Mouse (Mus musculus) lung, adult 2 months (tissue): ENCODE measurements around the gene Bhlhe40. TPM values are rescaled to one million over a fixed set of nuclear protein-coding genes. Genes with fewer than 3 reads are reported as not detected.

Experiments used
- DNase-seq: peaks from one replicate; pipeline ENCODE4 v3.0.0; 2022
- H3K4me1 ChIP-seq: fragments of 200-500 bp; 2 replicates; pipeline ENCODE4 v1.6.1; 2011; ENCODE audit warnings: low read length; ENCODE audit not compliant: control insufficient read depth, insufficient read depth
- H3K4me3 ChIP-seq: fragments of 200-500 bp; replicated peaks from 2 replicates; pipeline ENCODE3; 2011; ENCODE audit warnings: low read depth, mild to moderate bottlenecking, control low read depth, low read length; ENCODE audit errors: extremely low read depth
- CTCF ChIP-seq: fragments of 200-500 bp; IDR thresholded peaks from 2 replicates; pipeline ENCODE4 v1.5.1; 2011; ENCODE audit warnings: mild to moderate bottlenecking, low read length, control low read depth; ENCODE audit not compliant: insufficient read depth
- POLR2A ChIP-seq: fragments of 200-500 bp; IDR thresholded peaks from 2 replicates; pipeline ENCODE4 v1.6.1; 2011; ENCODE audit warnings: low read depth, mild to moderate bottlenecking, control low read depth, low read length, borderline replicate concordance; ENCODE audit errors: extremely low read depth
- WGBS: fragments of 180-500 bp; shearing (Covaris S2); methylation state at CpG from one replicate; pipeline ENCODE4 v1.1.7; 2018; 5-methylcytosine and 5-hydroxymethylcytosine counted together
- polyA plus RNA-seq: library from polyadenylated mRNA; depleted of rRNA; stranded (reverse); fragments of >200 nt; gene quantifications from 2 replicates; pipeline ENCODE4 v1.2.3, GENCODE M21; 2012

Gene Bhlhe40
- polyA plus RNA-seq, 1 experiment: 14.6 TPM

DNA sequence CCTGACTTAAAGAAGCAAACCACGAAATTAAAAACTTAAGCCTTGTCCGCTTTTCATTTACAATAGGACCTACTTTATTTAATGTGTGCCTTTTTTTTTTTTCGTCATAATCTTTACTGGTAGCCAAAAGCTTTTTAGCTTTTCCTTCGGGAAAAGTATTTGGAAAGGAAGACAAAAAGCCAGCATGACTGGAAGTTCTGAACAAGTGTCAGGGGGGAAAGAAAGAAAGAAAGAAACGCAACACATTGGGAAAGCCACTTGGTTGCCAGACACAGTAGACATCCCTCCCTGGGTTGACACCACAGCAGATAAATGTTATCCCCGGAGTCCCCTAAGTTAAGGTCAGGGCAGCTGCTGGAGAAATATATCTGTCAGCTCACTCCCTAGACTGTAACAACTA, 1.5 kb downstream of the Bhlhe40 start:
- 34% methylated on average over 6 of the region's 6 CpGs for WGBS
- Histone ChIP-seq H3K4me1 (peaks cover 7% of the 10 kb centered on the region), H3K4me3 (peak overlapping the region; percentile 91)
- DNase-seq: no peak
- TF ChIP-seq POLR2A (no peak), CTCF (no peak)

DNA sequence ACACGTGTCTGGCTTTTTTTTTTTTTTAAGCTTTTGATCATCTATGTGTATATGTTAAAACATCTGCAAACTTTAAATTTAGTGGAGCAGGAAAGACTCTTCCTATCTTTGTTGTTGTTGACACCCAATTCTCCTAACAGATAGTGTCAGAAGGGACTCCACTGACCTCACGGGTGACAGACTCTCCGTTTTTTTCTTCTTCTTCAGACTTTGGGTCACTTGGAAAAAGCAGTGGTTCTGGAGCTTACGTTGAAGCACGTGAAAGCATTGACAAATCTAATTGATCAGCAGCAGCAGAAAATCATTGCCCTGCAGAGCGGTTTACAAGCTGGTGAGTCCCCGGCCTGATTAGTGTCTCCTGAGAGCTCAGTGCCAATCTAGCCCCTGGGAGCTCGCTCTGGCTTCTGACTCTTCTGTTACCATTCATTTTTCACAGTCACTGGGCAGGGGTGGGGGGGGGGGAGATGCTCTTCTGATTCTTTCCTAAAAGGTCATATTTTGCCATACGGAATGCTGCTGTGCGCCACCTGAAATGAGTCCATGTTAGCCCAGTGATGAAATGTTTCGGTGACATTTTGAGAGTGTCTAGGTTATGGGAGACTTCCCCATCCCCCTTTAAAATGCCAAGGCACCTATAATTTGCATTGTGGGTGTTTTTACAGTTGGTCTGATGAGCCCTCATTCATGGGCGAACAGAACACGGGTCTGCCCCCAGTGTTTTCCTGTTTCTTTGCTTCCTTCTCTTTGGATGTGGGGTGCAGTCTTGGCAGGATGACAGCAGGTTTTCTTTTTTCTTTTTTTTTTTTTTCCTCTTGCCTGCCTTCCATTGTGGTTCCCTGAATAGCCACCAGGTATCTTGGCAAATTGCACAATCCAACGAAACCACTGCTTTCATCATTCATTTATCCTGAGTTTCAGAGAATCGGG, 2.1 kb downstream of the Bhlhe40 start:
- WGBS: 59% methylated on average over 15 of the region's 15 CpGs

DNA sequence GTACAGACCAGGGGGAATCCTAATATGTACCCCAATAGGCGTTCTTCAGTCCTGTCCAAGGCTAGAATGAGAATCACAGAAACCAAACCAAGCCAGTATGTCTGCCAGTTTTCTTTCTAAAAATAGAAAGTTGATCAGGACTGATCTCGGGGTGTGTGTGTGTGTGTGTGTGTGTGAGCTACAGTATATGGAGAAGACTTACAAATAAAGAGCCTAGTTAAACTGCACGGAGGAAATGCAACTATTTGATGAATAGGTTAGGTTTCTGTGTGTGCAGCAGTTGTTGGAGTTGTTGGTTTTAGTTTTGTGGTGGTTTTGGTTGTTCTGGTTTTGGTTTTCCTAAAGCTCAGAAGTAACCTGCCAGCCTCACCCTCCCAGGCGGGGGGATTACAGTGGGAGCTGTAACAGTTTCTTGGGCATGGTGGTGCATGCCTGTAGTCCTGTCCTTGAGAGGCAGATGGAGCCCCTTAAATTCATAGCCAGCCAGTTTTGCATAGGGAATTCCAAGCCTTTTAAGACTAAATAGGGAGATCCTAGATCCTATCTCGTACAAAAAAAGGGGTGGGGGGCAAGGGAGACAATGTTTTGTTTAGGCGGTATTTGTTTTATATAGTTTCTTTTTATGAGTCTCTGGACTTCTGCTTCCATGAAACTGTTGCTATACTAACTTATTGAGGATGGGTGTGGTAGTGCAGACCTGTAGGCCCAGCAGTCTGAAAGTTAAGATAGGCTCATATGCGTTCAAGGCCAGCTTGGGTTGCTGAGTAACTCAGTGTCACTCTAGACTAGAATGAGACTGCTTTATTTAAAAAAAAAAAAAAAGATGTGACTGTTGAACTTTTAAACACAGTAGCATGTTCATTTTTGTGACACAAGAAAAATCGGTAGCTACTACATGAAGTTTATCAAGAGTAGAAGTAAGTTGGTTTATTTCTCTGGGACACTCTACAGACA, 3.1 kb downstream of the Bhlhe40 start:
- Histone ChIP-seq H3K4me1 (peaks cover 12% of the 10 kb centered on the region), H3K4me3 (peak overlapping the region; percentile 4)
- WGBS: 64% methylated on average over 8 of the region's 8 CpGs
- no peak for DNase-seq
- TF ChIP-seq CTCF (no peak), POLR2A (no peak)

More for the DNA sequence above, 2.1 kb downstream of the Bhlhe40 start:
- H3K4me3 ChIP-seq: peak overlapping the region; percentile 40
- peaks cover 9% of the 10 kb centered on the region for H3K4me1 ChIP-seq
- no peak for DNase-seq
- TF ChIP-seq POLR2A (no peak), CTCF (no peak)

DNA sequence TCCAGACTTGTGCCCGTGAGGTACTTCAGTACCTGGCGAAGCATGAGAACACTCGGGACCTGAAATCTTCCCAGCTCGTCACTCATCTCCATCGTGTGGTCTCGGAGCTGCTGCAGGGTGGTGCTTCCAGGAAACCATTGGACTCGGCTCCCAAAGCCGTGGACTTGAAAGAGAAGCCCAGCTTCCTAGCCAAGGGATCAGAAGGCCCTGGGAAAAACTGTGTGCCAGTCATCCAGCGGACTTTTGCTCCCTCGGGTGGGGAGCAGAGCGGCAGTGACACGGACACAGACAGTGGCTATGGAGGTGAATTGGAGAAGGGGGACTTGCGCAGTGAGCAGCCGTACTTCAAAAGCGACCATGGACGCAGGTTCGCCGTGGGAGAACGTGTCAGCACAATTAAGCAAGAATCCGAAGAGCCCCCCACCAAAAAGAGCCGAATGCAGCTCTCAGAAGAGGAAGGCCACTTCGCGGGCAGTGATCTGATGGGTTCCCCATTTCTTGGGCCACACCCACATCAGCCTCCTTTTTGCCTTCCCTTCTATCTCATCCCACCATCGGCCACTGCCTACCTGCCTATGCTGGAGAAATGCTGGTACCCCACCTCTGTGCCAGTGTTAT, 4.2 kb downstream of the Bhlhe40 start:
- WGBS: 80% methylated on average over 24 of the region's 24 CpGs
- no peak for TF ChIP-seq POLR2A
- no peak for TF ChIP-seq CTCF
- H3K4me1 ChIP-seq: peaks cover 14% of the 10 kb centered on the region
- H3K4me3 ChIP-seq: no peak overlapping the region
- DNase-seq: no peak

DNA sequence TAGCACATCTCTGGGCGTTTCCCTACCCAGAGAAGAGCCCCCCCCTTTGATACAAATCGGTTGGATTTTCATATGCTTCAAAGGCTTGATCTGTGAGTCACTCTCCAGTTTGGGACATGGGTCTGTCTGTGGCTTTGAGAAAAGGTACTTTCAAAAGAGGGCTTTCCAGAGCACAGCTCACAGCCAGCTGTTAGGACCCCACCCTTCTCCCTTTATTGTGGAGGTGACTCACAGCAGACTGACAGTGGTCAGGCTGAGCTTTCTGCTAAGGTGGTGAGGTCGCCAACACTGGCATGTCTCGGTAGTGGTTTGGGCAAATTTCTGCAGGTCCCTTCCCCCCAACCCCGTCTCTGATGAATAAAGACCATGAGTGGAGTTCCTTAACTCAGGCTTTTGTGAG, 5.2 kb downstream of the Bhlhe40 start:
- no peak overlapping the region for H3K4me3 ChIP-seq
- peaks cover 14% of the 10 kb centered on the region for H3K4me1 ChIP-seq
- TF ChIP-seq CTCF: no peak
- TF ChIP-seq POLR2A: no peak
- DNase-seq: no peak
- 67% methylated on average over 5 of the region's 5 CpGs for WGBS

DNA sequence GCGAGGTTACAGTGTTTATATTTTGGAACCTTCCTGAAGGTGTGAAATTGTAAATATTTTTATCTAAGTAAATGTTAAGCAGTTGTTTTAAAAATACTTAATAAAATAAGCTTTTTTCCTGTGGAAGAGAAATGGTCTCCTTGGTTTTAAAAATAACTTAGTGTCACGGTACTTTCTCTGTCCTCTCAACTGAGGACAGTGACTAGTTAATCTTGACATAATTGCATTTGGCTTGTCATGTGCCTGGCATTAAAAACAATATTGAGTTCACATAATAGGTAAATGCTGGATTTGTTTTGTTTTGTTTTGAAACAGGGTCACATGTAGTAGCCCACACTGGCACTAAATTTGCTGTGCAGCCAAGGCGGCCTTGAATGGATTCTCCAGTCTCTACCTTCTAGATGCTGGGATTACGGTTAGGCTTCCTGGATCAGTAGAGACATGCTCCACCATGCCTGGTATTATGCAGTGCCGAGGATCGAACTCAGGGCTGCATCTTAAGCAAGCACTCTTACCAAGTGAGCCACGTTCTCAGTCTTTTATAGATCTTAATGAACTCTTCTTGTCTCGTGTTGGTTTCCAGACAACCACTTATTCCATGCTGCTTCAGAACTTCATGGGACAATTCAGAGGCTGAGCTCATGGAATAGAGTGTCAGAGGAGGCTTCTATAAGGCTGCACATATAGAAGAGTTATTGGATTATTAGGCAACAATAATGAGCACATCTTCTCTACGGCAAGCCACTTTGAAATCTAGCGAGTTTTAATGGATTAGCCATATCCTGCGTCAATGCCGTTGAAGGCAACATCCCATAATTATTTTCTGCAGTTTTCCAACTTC, 6.4 kb downstream of the Bhlhe40 start:
- WGBS: 79% methylated on average over 12 of the region's 12 CpGs
- Histone ChIP-seq H3K4me1 (peaks cover 14% of the 10 kb centered on the region), H3K4me3 (no peak overlapping the region)
- no peak for TF ChIP-seq POLR2A
- no peak for TF ChIP-seq CTCF
- no peak for DNase-seq

DNA sequence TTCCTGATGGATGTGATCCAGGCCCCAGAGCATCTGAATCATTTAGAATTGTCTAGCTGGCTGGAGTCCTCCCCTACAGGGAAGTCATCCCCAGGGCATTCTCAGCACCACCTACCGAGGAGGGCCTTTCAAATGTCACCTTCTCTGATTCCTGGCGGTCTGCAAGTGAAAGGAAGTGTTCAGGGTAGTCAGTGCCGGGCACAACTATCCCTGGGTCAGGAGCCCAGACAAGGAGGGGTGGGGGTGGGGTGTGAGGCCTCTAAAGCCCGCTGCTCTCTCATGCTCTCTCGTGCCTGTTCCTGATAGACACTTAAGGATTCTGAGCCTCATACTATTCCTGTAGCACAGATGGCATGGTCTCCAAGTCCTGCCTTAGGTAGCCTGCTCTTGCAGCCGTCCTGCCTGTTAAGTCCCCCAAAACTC, 7.2 kb downstream of the Bhlhe40 start:
- no peak for DNase-seq
- TF ChIP-seq POLR2A (no peak), CTCF (no peak)
- peaks cover 14% of the 10 kb centered on the region for H3K4me1 ChIP-seq
- 19% methylated on average over 6 of the region's 6 CpGs for whole genome bisulfite sequencing
- H3K4me3 ChIP-seq: no peak overlapping the region

DNA sequence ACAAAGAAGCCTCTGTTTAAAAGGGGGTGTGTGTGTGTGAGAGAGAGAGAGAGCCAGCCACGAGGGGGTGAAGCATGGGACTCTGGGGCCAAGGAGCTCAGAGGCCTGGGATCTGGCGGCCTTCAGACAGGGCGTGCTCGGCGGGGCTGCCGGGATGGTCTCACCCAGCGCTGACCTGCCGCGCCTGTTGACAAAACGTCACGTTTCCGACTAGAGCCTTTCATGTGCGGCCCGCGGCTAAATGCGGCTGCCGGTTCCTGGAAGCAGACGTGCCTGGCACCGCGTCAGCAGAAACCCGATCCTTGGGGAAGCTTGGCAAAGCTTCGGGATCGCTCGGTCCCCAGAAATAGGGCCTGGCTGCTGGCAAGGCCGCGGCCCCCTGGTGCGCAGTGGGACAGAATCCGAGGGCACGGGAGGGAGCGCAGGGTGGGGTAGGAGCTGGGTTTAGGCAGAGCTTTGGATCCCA, 7.9 kb downstream of the Bhlhe40 start:
- TF ChIP-seq CTCF: no peak
- TF ChIP-seq POLR2A: peak; percentile 33; the same call in 1 of the 2 replicates
- 2% methylated on average over 30 of the region's 30 CpGs for WGBS
- DNase-seq: peak; percentile 76
- Histone ChIP-seq H3K4me3 (no peak overlapping the region), H3K4me1 (peaks cover 14% of the 10 kb centered on the region)
